Mouse (Mus musculus) liver, adult (tissue): ENCODE measurements around the gene Rptor.

Source experiments
- GATA4 ChIP-seq: IDR thresholded peaks from 2 replicates; pipeline ENCODE4 v1.6.1; 2014; ENCODE audit warnings: mild to moderate bottlenecking, low read length; ENCODE audit not compliant: insufficient replicate concordance

Gene Rptor

DNA sequence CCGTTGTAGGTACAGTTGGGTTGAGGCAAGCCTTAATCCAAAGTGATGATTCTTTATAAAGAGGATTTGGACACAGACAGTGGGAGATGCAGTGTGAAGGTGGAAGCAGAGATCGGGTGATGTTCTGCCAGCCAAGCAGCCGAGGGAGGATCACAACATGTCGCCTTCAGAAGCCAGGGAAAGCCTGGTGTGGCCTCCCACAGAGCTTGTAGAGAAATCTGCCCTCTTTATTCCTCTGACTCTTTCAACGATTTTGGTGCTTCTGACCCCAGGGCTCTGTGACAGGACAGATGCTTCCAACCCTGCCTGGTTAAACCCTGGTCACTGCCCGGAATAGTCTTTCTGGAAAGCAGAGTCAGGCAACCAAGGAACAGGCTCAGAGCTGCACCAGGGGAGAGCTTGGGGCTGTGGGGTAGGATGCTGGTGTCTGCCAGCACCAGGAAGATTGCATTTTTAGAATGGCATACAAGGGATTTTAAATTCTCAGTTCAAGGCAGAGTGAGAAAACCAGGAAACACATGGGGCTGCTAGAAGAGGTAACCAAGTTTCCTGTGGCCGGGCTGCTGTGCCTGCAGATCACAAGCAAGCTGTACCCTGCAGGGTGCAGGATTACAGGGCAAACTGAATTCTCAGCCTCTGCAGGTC, 304.4 kb downstream of the Rptor start:
- no peak for TF ChIP-seq GATA4

DNA sequence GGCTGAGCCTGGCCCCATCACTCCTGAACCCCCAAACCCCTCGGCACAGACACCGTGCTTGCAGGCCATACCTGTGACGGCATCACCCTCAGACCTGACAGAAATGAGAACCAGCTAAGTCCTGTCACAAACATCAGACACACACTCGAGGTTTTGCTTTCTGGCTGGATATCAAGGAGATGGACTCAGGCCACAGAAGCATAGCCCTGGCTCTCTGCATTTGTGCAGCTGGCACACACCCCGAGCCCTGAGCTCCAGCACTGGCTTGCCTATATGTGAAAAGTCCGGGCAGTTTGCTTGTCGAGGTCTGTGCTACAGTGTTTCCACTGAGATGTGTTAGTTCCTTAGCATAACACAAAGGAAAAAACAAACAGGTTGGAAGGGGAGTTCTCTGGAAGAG, 305.0 kb downstream of the Rptor start:
- TF ChIP-seq GATA4 = no peak

DNA sequence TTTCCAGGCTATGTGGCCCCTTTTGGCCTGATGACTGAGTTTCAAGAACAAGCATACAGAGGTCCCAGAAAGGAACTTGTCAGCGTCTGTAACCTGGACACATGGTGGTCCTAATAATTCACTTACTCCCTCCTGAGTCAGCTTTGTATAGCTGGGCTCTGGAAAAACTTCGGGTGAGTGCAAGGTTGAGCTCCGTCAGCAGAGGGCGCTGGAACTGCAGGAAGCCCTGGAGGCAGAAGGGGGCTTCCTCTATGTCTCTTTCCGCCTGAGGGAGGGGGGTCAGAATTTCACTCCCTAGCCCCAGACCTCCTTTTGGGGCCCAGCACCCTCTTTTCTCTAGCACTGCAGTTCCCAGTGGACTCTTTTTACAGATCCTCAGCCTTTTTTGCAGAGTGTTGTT, 306.7 kb downstream of the Rptor start:
- TF ChIP-seq GATA4 = no peak

DNA sequence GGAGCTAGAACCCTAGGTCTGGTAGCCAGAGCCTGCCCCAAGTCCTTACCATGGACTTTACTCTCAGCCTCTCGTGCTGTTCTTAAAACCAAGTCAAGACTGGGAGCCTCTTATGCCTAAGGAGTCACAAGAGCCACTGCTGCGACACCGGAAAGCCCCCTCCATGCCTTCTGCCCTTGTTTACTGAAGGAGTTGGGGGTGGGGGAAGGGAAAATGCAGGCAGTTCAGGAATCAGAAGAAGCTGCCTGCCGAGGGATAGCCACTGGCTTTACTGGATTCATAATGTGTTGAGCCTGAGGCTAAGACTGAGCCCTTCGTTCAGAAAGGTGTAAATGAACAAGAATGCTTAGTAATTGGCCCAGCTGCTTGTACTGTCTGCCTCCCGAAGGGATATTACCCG, 310.1 kb downstream of the Rptor start:
- TF ChIP-seq GATA4 = no peak

DNA sequence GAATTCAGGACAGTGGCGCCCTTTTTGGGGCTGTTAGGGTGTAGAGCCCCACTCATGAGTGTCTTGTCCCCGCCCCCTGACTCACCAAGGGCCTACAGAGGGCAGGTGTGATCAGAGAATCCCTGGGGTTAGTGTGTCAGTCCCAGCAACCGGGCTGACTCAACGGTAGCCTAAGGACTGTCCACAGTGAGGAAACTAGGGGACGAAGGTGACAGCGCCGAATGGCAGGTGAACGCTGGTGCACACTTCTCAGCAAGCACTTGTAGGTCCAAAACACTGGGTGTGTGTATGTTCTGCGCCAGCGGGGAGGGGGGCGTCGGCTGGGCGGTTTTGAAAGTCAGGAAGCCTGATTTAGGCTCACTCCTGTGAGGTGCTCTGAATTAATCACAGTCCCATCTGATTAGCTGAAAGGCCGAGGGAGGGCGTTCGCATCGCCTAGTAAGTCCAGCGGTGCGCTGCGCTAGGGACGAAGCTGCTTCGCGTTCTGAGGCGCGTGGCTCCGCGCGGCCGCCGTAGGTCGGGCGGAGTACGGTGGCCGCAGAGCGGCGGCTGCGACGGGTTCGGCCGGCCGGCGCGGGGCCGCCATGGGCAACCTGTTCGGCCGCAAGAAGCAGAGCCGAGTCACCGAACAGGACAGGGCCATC, 310.7 kb downstream of the Rptor start, which contains the start of gene Chmp6:
TSS of gene Chmp6 (plus strand) at position 151 of the 644 bp plus-strand sequence.
- TF ChIP-seq GATA4 = no peak

DNA sequence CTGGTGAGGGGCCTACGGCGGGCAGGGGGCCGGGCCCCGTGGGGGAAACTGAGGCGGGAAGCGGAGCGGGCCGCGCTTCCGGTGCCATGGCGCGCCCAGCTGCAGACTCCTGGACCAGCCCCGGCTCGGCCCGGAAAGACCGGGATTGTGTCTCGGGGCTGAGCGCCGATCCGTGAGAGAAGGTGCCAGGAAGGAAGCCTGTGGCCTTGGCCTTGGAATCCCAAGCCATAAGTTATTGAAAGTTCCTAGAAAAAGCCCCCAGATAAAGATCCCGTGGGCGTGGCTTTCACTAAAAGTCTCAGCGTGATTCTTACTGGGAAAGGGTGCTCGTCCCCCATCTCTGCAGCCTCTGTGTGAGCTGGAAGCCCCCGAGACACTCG, 311.2 kb downstream of the Rptor start:
- TF ChIP-seq GATA4 = no peak

DNA sequence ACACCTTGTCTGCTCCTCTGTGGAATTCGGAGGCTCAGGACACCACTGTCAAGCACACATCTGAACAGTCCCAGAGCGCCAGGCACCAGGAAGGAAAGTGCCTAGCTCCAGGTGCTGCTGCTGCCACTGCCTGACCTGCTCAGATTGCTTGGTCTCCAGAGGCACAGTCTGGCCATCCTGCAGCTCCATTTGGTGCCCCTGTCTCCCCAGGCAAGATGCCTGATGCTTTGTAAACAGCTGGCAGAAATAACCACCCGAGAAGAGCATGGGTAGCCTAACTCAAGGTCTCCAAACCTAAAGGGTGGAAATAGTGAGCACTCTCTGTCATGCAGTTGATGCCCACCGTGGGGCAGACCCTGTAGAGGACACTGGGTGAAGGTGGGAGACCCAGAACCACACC, 311.7 kb downstream of the Rptor start:
- TF ChIP-seq GATA4 = no peak

DNA sequence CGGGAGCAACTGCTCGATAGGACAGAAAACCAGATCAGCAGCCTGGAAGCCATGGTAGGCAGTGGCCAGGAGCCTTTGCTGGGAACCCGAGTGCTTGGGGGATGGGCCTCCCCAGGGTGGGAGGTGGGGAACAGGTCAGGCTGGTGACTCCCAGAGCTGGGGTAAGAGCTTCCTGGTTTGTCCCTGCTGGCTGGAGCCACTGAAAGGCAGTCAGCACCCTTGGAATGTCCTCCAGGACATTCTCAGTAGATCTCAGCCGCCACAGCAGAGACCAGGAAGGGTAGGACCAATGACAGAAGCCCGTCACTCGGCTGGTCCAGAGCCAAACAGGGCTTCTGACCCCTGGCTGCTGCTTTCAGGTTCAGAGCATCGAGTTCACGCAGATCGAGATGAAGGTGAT, 313.0 kb downstream of the Rptor start:
- no peak for TF ChIP-seq GATA4

DNA sequence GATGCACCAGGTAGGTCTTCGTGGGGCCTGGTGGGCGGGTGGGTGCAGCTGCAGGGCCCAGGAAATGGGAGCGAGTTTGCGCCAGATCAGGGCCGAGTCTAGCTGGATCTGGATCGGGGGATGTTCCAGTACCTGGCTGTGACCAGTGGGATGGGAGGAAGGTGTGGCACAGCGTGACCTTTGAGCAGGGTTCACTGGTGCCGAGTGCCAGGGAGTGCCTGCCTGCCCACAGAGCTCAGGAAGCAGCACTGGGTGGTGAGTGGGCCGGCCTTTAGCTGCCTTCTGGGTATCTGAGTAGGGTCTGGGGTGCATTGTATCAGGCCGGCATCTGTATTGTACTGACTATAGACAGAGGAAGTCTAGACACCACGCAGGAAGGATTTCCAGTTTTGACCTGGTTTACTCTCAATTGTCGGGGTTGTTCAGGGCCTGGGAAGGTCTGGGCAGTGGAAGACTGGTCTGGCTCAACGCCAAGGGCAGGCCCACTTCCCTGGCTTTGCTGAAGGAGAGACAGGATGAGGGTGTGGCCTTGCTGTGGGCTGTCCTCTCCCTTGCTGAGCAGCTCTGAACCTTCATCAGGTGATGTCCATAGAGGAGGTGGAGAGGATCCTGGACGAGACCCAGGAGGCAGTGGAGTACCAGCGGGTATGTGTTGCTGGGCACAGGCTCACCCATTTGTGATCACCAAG, 313.5 kb downstream of the Rptor start:
- peak; percentile 9; the same call in 1 of the 2 replicates for TF ChIP-seq GATA4

DNA sequence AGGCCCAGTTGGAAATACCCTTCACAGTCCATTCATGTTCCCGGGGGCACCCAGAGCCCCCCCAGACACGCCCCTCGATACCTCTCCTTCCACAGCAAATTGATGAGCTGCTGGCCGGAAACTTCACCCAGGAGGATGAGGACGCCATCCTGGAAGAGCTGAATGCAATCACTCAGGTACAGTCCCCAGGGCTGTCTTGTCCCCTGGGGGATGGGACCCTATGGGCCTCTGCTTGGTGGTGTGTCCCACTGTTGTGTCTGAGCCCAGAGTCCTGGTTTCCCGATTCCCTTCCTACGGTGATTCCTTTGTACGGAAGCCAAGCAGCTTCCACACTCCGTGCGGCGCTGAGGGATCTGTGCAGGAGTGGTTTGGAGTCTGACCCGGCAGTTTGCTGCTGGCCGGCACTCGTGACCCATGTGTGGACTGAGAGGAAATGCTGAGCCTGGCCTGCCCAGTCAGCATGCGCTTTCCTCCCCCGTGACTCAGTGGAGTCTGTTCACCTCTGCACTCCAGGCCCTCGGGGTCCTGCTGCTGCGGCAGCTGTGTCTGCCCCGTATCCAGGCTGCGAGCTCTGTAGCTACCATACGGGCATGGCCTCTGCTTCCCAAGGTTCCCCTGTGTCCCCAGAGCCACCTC, 314.2 kb downstream of the Rptor start:
- no peak for TF ChIP-seq GATA4

DNA sequence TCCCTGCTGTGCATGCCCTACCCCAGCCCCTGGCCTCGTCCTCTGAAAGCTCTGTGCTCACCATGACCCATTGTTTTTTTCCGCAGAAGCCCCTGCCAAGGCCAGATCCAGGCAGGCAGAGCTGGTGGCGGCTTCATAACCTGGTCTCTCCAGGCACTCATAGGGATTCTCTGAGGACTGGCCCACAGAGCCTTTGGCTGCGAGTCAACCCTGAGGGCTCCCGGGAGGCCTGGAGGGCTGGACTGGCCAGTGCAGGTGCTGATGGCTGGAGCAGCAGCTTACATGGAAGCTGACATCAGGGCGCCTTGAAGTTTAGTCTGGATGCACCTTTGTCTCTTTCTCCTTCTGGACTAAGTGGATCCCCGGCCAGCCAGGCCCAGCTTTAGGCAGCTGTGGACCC, 315.8 kb downstream of the Rptor start:
- TF ChIP-seq GATA4 = no peak

DNA sequence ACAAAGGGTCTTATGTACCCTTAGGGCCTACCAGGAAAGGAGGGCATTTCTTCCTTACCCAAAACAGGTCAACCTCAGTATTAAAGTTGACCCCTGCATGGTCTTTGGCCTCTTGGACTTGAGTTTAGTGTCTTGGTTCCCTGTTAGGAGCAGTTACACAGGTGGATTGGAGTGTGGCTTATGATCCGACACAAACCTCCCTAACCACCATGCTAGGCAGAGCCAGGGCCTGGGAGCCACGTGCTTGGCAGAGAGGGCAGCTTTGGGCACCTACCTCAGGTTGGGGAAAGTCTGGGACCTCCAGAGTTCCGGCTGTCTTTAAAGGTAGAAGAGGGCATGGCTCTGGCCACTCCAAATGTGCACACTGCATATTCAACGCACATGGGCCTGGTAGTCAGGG, 316.7 kb downstream of the Rptor start:
- no peak for TF ChIP-seq GATA4

DNA sequence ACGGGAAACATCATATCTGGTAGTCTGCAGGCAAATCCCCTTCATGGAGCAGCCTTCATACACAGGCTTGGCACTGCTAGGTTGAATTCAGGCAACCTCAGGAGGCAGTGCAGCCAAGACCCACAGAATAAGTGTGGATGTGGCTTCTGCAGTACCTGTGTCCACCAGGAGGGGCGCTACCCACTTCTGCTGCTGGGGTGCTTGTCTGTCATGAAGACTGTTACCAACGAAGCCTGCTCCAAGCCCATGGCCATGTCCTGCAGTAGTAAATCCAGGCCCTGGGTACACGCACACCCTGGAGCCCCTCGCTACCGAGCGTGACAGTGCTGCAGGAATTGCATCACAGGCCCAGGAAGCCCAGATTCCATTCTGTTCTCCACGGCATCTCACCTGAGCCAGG, 317.2 kb downstream of the Rptor start:
- no peak for TF ChIP-seq GATA4

DNA sequence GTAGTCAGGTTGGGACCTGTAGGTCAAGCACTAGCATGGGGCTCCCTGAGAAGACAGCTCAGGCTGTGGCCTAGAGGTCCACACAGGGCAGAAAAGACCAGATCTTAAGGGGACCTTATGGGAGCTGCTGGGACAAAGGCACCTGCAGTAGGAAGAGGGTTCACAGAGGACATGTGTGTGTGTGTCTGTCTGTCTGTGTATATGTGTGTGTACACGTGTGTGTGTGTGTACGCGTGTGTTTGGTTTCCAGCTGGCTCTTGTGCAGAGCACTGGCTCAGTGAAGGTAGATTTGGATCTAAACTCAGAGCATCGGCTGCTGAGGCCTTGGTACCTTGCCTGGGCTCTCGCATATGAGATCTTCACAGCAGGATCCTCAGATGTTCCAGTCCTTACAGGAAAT, 318.0 kb downstream of the Rptor start:
- no peak for TF ChIP-seq GATA4

DNA sequence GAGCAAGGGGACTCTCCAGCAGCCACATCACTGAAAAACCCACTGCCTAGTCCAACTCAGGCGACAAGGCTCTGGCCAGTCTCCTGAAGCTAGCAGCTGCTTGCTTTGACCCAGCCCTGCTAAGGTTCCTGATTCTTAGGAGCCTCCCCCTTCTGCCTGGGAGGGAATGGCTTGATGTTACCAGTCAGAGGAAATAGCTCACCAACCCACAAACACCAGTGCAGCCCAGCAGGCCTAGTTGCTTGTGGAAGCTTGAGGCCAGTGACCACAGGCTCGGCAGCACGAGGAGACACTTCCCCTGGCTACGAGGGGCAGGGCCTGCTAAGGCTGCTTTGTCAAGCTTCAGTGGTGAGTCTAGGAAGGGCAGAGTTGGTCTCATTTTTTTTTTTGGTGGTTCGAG, 322.5 kb downstream of the Rptor start:
- TF ChIP-seq GATA4 = no peak

DNA sequence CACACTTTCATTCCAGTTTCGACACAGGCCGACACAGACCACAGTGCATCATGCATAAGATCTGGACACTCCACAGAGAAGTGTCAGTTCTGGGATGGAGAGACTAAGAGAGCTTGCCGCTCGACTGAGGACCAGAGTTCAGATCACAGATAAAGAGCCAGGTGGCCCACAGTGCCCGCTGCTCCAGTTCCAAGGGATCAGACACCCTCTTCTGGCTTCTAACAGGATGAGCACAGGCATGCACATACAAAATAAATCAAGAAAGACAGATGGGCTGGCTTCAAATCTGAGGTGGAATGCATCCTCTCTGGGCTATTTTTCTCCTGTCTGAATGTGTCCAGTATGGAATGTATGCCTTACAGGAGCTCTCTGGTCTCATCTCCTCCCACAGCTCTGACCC, 324.1 kb downstream of the Rptor start:
- TF ChIP-seq GATA4 = no peak
